Mouse (Mus musculus) intestine, embryonic 16.5 days (tissue): Measurements from ENCODE around the gene Cltb. TPM values are rescaled to one million over a fixed set of nuclear protein-coding genes. Genes with fewer than 3 reads are reported as not detected.

Experiments used
- ATAC-seq: fragments of 200-750 bp; cut with Nextera tagmentation; 2 replicates; pipeline ENCODE4 v1.8.0; 2017; ENCODE audit warnings: moderate TSS enrichment, moderate library complexity
- H3K27ac ChIP-seq: fragments of 300-500 bp; sonication (generic); 2 replicates; pipeline ENCODE4 v1.5.1; 2014; ENCODE audit warnings: mild to moderate bottlenecking, low read length
- H3K27me3 ChIP-seq: fragments of 300-500 bp; sonication (generic); replicated peaks from 2 replicates; pipeline ENCODE4 v1.6.1; 2014; ENCODE audit warnings: low read length, control low read depth, mixed read lengths; ENCODE audit not compliant: control insufficient read depth, insufficient read depth
- H3K36me3 ChIP-seq: fragments of 300-500 bp; sonication (generic); 2 replicates; pipeline ENCODE4 v1.6.1; 2014; ENCODE audit warnings: low read length, control low read depth; ENCODE audit not compliant: control insufficient read depth, insufficient read depth
- H3K4me1 ChIP-seq: fragments of 300-500 bp; sonication (generic); 2 replicates; pipeline ENCODE4 v1.6.1; 2014; ENCODE audit warnings: low read length, control low read depth, mixed read lengths; ENCODE audit not compliant: control insufficient read depth, insufficient read depth
- H3K4me2 ChIP-seq: fragments of 300-500 bp; sonication (generic); 2 replicates; pipeline ENCODE4 v1.6.1; 2014; ENCODE audit warnings: low read depth, low read length, control low read depth
- H3K4me3 ChIP-seq: fragments of 300-500 bp; sonication (generic); 2 replicates; pipeline ENCODE4 v1.5.1; 2014; ENCODE audit warnings: mild to moderate bottlenecking, low read length
- H3K9ac ChIP-seq: fragments of 300-500 bp; sonication (generic); 2 replicates; pipeline ENCODE4 v1.6.1; 2014; ENCODE audit warnings: low read depth, low read length
- H3K9me3 ChIP-seq: fragments of 300-500 bp; sonication (generic); 2 replicates; pipeline ENCODE4 v1.6.1; 2016; ENCODE audit warnings: low read length, control low read depth; ENCODE audit not compliant: control insufficient read depth
- WGBS: fragments of 180-500 bp; shearing (Covaris S2); extraction: QIAGEN DNeasy Blood & Tissue Kit; methylation state at CpG from one replicate; pipeline ENCODE4 v1.1.7; 2014; 5-methylcytosine and 5-hydroxymethylcytosine counted together
- microRNA-seq: library from miRNA; unstranded; fragments of <30 nt; microRNA quantifications from one replicate; pipeline ENCODE4, GENCODE M21; 2016
- polyA plus RNA-seq: library from polyadenylated mRNA; unstranded; fragments of >200 nt; fragmentation: Nextera tagmentation; extraction: Ambion mirVana; gene quantifications from 2 replicates; pipeline ENCODE4 v1.2.1, GENCODE M21; 2015

Cltb gene
- polyA plus RNA-seq, 1 experiment from 2014 or later = 80.1 TPM

DNA sequence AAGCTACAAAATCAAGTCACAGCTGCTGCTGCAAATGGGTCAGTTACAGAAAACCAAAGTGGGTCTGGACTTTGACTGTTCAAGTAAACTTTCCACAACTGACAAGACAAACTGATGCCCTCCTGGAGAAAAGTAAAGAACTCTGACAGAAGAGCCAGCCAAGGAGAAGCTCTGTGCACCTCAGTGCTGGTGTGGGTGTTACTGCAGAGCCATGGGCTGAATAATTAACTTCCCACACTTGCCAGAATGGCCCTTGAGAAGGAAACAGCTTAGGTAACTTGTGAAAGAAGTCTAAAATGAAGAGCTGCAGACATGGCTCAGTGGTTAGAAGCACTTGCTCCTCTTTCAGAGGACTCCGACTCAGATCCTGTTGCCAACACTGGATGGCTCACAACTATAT lies 53.5 kb downstream of the Cltb start:
- no peaks in the 10 kb centered on the region for H3K4me1 ChIP-seq
- no peak overlapping the region for H3K4me3 ChIP-seq
- H3K9ac ChIP-seq = no peak overlapping the region
- WGBS = 97% methylated on average over 1 of the region's 1 CpGs
- H3K27ac ChIP-seq = no peak overlapping the region
- H3K4me2 ChIP-seq = no peak overlapping the region
- no peaks in the 10 kb centered on the region for H3K27me3 ChIP-seq
- no peak for ATAC-seq
- H3K36me3 ChIP-seq = peaks cover 27% of the 10 kb centered on the region
- no peaks in the 10 kb centered on the region for H3K9me3 ChIP-seq

DNA sequence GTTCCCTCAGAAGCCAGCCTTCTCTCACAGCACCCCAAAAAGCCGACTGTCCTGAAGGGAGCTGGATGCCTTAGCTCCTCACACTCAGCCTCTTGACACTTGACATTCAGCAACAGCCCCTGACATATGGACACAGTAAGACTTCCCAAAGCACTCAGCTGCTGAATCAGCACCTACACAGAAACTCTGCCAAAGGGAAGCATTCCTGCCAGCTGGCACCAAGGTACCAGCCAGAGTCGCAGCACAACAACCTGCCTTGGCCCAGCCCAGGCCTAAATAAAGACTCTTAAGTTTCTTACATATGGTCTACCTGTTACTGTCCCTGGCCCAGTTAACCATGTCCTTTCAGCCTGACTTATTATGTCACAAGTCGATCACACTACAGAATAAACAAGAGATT lies 54.3 kb downstream of the Cltb start:
- peaks cover 26% of the 10 kb centered on the region for H3K36me3 ChIP-seq

DNA sequence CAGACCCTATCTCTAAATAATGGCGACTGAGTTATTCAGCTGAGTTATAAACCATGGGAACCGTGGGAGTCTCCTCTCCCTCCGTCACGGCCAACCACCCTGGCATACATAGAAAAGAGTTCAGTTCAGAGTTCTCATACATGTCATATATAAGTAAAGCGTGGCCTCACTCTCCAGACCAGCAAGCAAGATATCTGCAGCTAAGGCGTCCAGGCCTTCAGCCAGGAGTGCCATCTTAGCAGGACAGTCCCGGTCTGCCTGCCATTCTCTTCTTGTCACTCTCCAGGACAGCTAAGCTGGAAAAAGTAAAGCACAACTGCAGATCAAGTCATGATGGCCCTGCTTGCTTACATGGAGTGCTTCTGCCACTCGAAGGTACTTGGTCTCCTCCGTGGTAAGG lies 55.0 kb downstream of the Cltb start:
- H3K36me3 ChIP-seq = peaks cover 26% of the 10 kb centered on the region
- H3K4me2 ChIP-seq = no peak overlapping the region
- H3K27me3 ChIP-seq = no peaks in the 10 kb centered on the region
- H3K9ac ChIP-seq = no peak overlapping the region
- H3K9me3 ChIP-seq = no peaks in the 10 kb centered on the region
- no peak for ATAC-seq
- H3K4me3 ChIP-seq = no peak overlapping the region
- WGBS = 89% methylated on average over 9 of the region's 9 CpGs
- H3K27ac ChIP-seq = no peak overlapping the region
- H3K4me1 ChIP-seq = no peaks in the 10 kb centered on the region

More for the DNA sequence above, 54.3 kb downstream of the Cltb start:
- Histone ChIP-seq H3K9ac (no peak overlapping the region), H3K4me3 (no peak overlapping the region), H3K4me1 (no peaks in the 10 kb centered on the region), H3K9me3 (no peaks in the 10 kb centered on the region), H3K27ac (no peak overlapping the region), H3K27me3 (no peaks in the 10 kb centered on the region), H3K4me2 (no peak overlapping the region)
- ATAC-seq = no peak
- 87% methylated on average over 3 of the region's 3 CpGs for WGBS

DNA sequence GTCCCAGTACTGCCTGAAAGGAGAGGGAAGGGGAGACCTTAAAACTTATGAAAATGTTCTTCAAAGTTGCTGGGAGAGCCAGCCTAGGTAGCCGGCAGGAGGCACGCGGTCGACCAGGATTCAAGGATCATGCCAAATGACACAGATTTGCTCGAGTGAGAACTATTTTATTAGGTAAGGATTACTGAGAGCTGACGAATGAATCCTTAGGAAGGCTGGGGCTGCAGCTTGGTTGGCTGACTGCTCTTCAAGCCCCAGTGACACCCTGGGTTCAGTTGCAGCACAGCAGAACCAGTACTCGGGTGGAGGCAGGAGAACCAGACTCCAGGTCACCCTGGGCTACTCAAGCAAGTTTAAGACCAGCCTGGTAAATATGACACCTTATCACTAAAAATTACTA lies 63.1 kb downstream of the Cltb start:
- Histone ChIP-seq H3K9me3 (no peaks in the 10 kb centered on the region), H3K4me1 (no peaks in the 10 kb centered on the region), H3K9ac (no peak overlapping the region), H3K4me3 (no peak overlapping the region), H3K36me3 (peaks cover 9% of the 10 kb centered on the region; the same call in 1 of the 2 replicates), H3K27ac (no peak overlapping the region), H3K4me2 (no peak overlapping the region), H3K27me3 (no peaks in the 10 kb centered on the region)
- WGBS = 87% methylated on average over 7 of the region's 7 CpGs
- no peak for ATAC-seq

Small RNA genes lying within 50 kb of the gene (microRNA-seq; reads per million reads assigned to microRNA genes)
- gene Gm24195 = not detected

Other genes with a start within 250 kb of the Cltb start
- 4.1 and 5.1 TPM in 2 replicates for gene Cplx2, start 240.0 kb downstream of the Cltb start, polyA plus RNA-seq
- gene Thoc3, start 142.5 kb downstream of the Cltb start, polyA plus RNA-seq = 86.3 and 90.6 TPM in 2 replicates
- gene Simc1, start 107.6 kb downstream of the Cltb start, polyA plus RNA-seq = 5.0 and 5.1 TPM in 2 replicates
- 126 and 127 TPM in 2 replicates for gene 4833439L19Rik, start 45.9 kb downstream of the Cltb start, polyA plus RNA-seq
- gene Arl10, start 36.3 kb downstream of the Cltb start, polyA plus RNA-seq = 18.8 and 21.5 TPM in 2 replicates
- 75.3 and 91.4 TPM in 2 replicates for gene Nop16, start 21.3 kb downstream of the Cltb start, polyA plus RNA-seq
- gene Higd2a, start 21.1 kb downstream of the Cltb start, polyA plus RNA-seq = 260 TPM in 2 replicates
- gene Faf2, start 10.4 kb upstream of the Cltb start, polyA plus RNA-seq = 61.0 and 70.2 TPM in 2 replicates
- gene Rnf44, start 82.6 kb upstream of the Cltb start, polyA plus RNA-seq = 48.9 and 59.3 TPM in 2 replicates
- gene Cdhr2, start 90.1 kb upstream of the Cltb start, polyA plus RNA-seq = 64.2 and 94.9 TPM in 2 replicates
- gene Gprin1, start 138.5 kb upstream of the Cltb start, polyA plus RNA-seq = 0.15 and 0.16 TPM in 2 replicates
- gene Sncb, start 155.3 kb upstream of the Cltb start, polyA plus RNA-seq = 0.39 and 0.46 TPM in 2 replicates
- not detected in 2 replicates for gene Eif4e1b, start 172.7 kb upstream of the Cltb start, polyA plus RNA-seq
- 13.6 and 14.1 TPM in 2 replicates for gene Tspan17, start 178.0 kb upstream of the Cltb start, polyA plus RNA-seq